Mouse (Mus musculus) myocyte (in vitro differentiated cells): ENCODE results near the gene Ybx2. TPM values are rescaled to one million over a fixed set of nuclear protein-coding genes. Genes with fewer than 3 reads are reported as not detected.

Experiments used
- H3K27me3 ChIP-seq: one replicate; pipeline ENCODE4 v1.6.1; 2011; ENCODE audit not compliant: control insufficient read depth, insufficient read depth, insufficient read length
- H3K36me3 ChIP-seq: one replicate; pipeline ENCODE4 v1.6.1; 2011; ENCODE audit not compliant: control insufficient read depth, insufficient read depth
- H3K4me2 ChIP-seq: one replicate; pipeline ENCODE4 v1.6.1; 2011; ENCODE audit warnings: low read depth, control low read depth
- H3K4me3 ChIP-seq: one replicate; pipeline ENCODE4 v1.5.1; 2011; ENCODE audit warnings: mild to moderate bottlenecking, control low read depth, moderate library complexity
- H3K79me2 ChIP-seq: one replicate; pipeline ENCODE4 v1.6.1; 2011; ENCODE audit not compliant: control insufficient read depth, insufficient read depth
- H3ac ChIP-seq: one replicate; pipeline ENCODE4 v1.6.1; 2011; ENCODE audit not compliant: control insufficient read depth, insufficient read length
- CEBPB ChIP-seq: IDR thresholded peaks from 2 replicates; pipeline ENCODE4 v1.6.1; 2011; ENCODE audit warnings: mild to moderate bottlenecking, moderate library complexity; ENCODE audit not compliant: poor library complexity, insufficient read depth, severe bottlenecking
- E2F4 ChIP-seq: IDR thresholded peaks from one replicate; pipeline ENCODE4 v1.6.1; 2011; ENCODE audit warnings: mild to moderate bottlenecking, control low read depth, moderate library complexity; ENCODE audit not compliant: insufficient read depth
- MAX ChIP-seq: IDR thresholded peaks from one replicate; pipeline ENCODE4 v1.6.1; 2011; ENCODE audit warnings: low read depth, mild to moderate bottlenecking, control low read depth
- MYOD1 ChIP-seq, 3 experiments: IDR thresholded peaks; one replicate each; pipeline ENCODE4 v1.6.1; 2011; ENCODE audit warnings: control low read depth in 2 of 3, low read depth in 2 of 3, mild to moderate bottlenecking in 2 of 3, moderate library complexity in 1 of 3; ENCODE audit not compliant: insufficient read length in 2 of 3, control insufficient read depth in 1 of 3
- MYOG ChIP-seq, 3 experiments: IDR thresholded peaks; one replicate each; pipeline ENCODE4 v1.6.1; 2011; ENCODE audit warnings: control low read depth in 2 of 3, low read depth in 2 of 3, mild to moderate bottlenecking in 2 of 3; ENCODE audit not compliant: insufficient read length in 2 of 3, control insufficient read depth in 1 of 3, insufficient read depth in 1 of 3
- POLR2A ChIP-seq: IDR thresholded peaks from one replicate; pipeline ENCODE4 v1.6.1; 2011; ENCODE audit warnings: low read depth, mild to moderate bottlenecking, control low read depth, moderate library complexity; ENCODE audit not compliant: insufficient read length
- POLR2AphosphoS2 ChIP-seq: IDR thresholded peaks from one replicate; pipeline ENCODE4 v1.6.1; 2011; ENCODE audit warnings: low read depth, control low read depth; ENCODE audit not compliant: insufficient read length
- REST ChIP-seq: IDR thresholded peaks from one replicate; pipeline ENCODE4 v1.6.1; 2011; ENCODE audit warnings: mild to moderate bottlenecking, control low read depth, moderate library complexity; ENCODE audit not compliant: insufficient read depth, insufficient read length
- SRF ChIP-seq: IDR thresholded peaks from one replicate; pipeline ENCODE4 v1.6.1; 2011; ENCODE audit warnings: low read depth; ENCODE audit not compliant: control insufficient read depth, insufficient read length
- TCF12 ChIP-seq: IDR thresholded peaks from one replicate; pipeline ENCODE4 v1.6.1; 2011; ENCODE audit warnings: mild to moderate bottlenecking, control low read depth; ENCODE audit not compliant: poor library complexity, insufficient read depth, severe bottlenecking
- TCF3 ChIP-seq: IDR thresholded peaks from one replicate; pipeline ENCODE4 v1.6.1; 2011; ENCODE audit warnings: low read depth, control low read depth; ENCODE audit not compliant: insufficient read length
- USF1 ChIP-seq: IDR thresholded peaks from one replicate; pipeline ENCODE4 v1.6.1; 2011; ENCODE audit warnings: low read depth, mild to moderate bottlenecking, control low read depth, moderate library complexity
- polyA plus RNA-seq: library from polyadenylated mRNA; unstranded; fragments of >200 nt; fragmentation: generic; extraction: Trizol; gene quantifications from one replicate; pipeline ENCODE4 v1.2.1, GENCODE M21; 2012; ENCODE audit warnings: missing spikeins

The Ybx2 gene
- polyA plus RNA-seq, 1 experiment, result 0.12 TPM

DNA sequence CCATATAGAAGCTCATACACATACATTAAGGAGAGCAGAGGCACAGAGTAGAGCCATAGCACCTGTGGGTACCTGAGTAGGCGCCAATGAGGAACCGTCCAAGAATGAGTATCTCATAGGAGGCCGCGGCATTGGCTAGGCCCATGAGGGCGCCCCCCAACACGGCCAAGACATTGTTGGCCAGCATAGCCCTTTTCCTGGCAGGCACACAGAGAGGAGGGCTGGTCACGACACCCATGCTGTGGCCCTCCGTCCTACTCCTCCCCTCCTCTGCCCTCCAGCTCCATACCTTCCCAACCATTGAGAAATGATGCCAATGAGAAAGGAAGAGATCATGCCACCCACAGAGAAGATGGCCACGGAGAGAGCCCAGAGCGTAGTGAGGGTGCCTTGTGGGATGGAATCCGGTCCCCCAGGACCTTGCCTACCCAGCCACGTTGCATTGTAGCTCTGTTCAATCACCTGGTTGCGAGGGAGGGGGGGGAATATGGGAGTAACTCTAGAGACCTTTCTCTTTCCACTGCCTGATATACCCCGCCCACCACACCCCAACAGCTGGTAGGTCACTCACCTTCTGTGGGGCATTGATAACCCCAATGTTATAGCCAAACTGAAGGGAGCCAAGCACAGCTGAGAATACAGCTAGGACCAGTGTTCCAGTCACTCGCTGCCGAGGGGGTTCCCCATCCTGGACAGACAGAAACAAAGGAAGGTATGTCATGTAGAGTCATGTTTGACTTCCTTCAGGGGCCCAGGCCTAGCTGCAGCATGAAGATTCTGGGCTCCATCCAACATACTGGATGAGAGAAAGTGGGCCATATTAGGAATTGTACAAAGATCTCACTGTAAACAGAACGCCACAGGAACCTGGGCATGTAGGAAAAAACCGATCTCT, 10.6 kb downstream of the Ybx2 start:
- Histone ChIP-seq H3K36me3 (no peaks in the 10 kb centered on the region), H3K4me3 (no peak overlapping the region), H3K4me2 (no peak overlapping the region), H3ac (no peak overlapping the region), H3K79me2 (no peaks in the 10 kb centered on the region), H3K27me3 (no peaks in the 10 kb centered on the region)
- no peak for TF ChIP-seq POLR2AphosphoS2
- TF ChIP-seq REST, result no peak
- no peak for TF ChIP-seq SRF
- TF ChIP-seq MAX, result no peak
- no peak for TF ChIP-seq USF1
- no peak for TF ChIP-seq TCF12
- TF ChIP-seq CEBPB, result no peak
- no peak for TF ChIP-seq E2F4
- no peak for TF ChIP-seq MYOD1 (IDR thresholded peaks at IDR 0.05; ENCODE audit: control insufficient read depth in 1 of 3, insufficient read length in 2 of 3, low read depth in 2 of 3)
- no peak for TF ChIP-seq POLR2A
- TF ChIP-seq TCF3, result no peak
- no peak for TF ChIP-seq MYOG (IDR thresholded peaks at IDR 0.05; ENCODE audit: control insufficient read depth in 1 of 3, insufficient read depth in 1 of 3, insufficient read length in 2 of 3, low read depth in 2 of 3)

DNA sequence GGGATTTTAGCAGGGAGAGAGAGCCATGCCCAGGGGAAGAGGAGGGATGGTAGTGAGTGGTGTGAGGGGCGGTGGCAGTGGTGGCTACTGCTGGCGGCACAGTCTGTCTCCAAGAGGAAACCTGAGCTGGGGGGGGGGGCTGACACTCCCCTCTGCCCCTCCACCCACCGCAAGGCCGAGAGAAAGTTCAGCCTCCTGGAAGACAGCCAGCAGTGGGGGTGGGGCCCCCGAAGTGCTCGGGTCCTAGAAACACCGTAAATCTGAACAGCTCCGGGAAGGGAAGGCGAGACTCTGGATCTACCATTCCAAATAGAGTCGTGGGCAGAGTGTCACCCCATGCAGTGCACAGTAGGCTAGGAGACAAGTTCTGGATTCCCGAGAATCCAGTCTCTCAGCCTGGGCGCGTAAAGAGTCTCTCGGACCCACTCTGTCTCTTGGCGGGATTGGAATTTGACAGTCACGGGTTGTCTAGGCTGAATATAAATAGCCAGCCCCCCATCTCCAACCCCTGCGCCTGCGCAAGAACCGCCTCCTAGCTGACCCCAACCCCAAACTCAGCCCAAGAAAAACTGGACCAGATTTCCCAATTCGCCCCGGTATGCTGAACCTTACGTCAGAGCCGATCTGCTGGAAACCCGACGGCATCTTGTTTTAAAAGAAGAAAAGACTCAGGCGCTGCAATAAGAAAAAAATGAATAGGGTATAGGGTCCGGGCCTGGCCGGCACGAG, 11.9 kb downstream of the Ybx2 start:
- H3K4me2 ChIP-seq, result peak overlapping the region; percentile 99
- H3K4me3 ChIP-seq, result peak overlapping the region; percentile 30
- H3K79me2 ChIP-seq, result no peaks in the 10 kb centered on the region
- no peaks in the 10 kb centered on the region for H3K27me3 ChIP-seq
- H3ac ChIP-seq, result no peak overlapping the region
- no peaks in the 10 kb centered on the region for H3K36me3 ChIP-seq
- TF ChIP-seq POLR2AphosphoS2 (no peak), MYOG (IDR thresholded peaks at IDR 0.05; ENCODE audit: control insufficient read depth in 1 of 3, insufficient read depth in 1 of 3, insufficient read length in 2 of 3, low read depth in 2 of 3) (no peak)

DNA sequence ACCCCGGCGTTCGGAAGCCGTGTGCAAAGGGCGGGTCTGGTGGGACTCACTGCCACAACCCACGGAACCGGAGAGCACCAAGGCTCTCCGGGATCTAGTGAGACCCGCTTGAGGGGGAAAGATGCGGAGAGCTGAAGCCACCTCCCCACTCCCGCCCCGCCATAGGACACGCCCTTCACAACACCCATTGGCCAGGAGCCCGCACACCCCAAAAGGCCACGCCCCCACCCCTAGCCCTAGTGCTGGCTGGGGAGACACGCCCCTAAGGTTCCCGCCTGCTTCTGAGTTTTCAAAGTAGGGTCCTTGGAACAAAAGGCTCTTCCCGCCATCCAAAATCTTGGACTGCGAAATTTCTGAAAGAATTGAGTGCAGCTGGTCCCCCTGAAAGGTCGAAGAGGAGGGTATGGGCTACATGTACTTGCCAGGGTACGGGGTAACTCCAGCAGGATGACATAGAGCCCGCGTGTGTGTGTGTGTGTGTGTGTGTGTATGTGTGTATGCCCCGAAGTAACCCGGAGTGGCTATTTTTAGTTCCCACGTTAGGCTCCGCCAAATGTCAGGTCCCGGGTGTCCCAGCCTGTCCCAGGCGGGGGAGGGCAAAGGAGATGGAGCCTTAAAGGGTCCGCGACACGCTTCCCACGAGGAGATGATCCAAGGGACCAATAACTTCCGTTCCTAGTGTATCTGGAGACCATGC, 12.6 kb downstream of the Ybx2 start, which contains the start of gene Slc2a4:
TSS of gene Slc2a4 (minus strand) at position 123 of the 697 bp plus-strand sequence.
- Histone ChIP-seq H3K4me3 (peak within 1 kb of the TSS; percentile 30), H3K4me2 (peak within 1 kb of the TSS; percentile 99), H3K27me3 (no peaks in the 10 kb centered on the region), H3K36me3 (no peaks in the 10 kb centered on the region), H3ac (no peak within 1 kb of the TSS), H3K79me2 (no peaks in the 10 kb centered on the region)
- TF ChIP-seq POLR2AphosphoS2 (peak; percentile 31), SRF (no peak), POLR2A (peak; percentile 58)

DNA sequence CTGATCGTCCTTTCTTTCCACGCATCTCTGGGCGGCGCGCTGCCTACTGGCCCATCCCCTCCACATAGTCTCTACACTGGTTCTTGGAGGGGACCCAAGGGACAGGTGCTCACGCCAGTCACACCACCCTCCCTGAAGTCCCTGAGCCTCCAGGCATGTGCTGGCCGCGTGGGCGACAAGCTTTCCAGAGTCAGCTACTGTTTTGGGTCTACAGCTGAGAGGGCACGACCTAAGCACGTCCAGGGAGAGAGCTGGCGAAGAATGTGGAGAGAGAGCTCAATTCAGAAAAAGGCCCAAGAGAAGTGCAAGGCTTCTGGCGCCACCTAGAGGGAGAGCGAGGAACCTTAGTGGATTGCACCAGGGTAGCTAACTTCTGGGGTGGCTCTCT, 13.2 kb downstream of the Ybx2 start:
- peak overlapping the region; percentile 99 for H3K4me2 ChIP-seq
- no peaks in the 10 kb centered on the region for H3K79me2 ChIP-seq
- no peak for TF ChIP-seq USF1
- no peak for TF ChIP-seq REST
- TF ChIP-seq MYOG (IDR thresholded peaks at IDR 0.05; ENCODE audit: control insufficient read depth in 1 of 3, insufficient read depth in 1 of 3, insufficient read length in 2 of 3, low read depth in 2 of 3), result peak; percentile 28 to 90 (median 40)
- TF ChIP-seq TCF12, result no peak
- no peak for TF ChIP-seq MAX
- TF ChIP-seq POLR2A, result peak; percentile 13
- no peak for TF ChIP-seq CEBPB
- TF ChIP-seq MYOD1 (IDR thresholded peaks at IDR 0.05; ENCODE audit: control insufficient read depth in 1 of 3, insufficient read length in 2 of 3, low read depth in 2 of 3), result peak; percentile 83 to 98 (median 98)
- no peak for TF ChIP-seq POLR2AphosphoS2
- TF ChIP-seq SRF, result no peak
- no peak for TF ChIP-seq E2F4
- TF ChIP-seq TCF3, result peak; percentile 53
- peak overlapping the region; percentile 30 for H3K4me3 ChIP-seq
- no peaks in the 10 kb centered on the region for H3K27me3 ChIP-seq
- H3ac ChIP-seq, result no peak overlapping the region
- H3K36me3 ChIP-seq, result no peaks in the 10 kb centered on the region
